Mouse (Mus musculus) cerebellum, adult 8-10 months (tissue): ENCODE measurements around the gene Endog.
"Not testable (repeated sequence)": the region's sequence is repeated elsewhere in the genome, so short reads cannot be mapped to it uniquely, and the experiment has no call there.

Experiments
- DNase-seq: peaks from one replicate; pipeline ENCODE4 v3.0.0; 2022

Gene Endog

DNA sequence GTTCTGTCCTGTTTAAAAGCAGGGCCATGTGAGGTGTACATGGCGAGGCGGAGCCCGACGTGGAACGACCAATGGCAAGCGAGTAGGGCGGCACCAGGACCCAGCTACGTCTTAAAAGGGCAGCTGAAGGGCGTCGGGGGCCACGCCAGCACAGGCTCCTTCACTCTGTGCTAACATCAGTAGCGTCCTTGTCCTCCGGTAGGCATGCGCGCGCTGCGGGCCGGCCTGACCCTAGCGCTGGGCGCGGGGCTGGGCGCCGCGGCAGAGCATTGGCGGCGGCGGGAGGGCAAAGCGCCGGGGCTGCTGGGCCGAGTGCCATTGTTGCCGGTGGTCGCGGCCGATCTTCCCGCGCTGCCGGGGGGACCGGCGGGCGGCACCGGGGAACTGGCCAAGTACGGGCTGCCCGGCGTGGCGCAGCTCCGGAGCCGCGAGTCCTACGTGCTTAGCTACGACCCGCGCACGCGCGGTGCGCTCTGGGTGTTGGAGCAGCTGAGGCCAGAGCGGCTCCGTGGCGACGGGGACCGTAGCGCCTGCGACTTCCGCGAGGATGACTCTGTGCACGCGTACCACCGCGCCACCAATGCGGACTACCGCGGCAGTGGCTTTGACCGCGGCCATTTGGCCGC lies at the start of gene Endog:
Gene Endog, plus strand, starts transcription at position 123 of the 626 bp plus-strand sequence.
- peak; percentile 92 for DNase-seq

DNA sequence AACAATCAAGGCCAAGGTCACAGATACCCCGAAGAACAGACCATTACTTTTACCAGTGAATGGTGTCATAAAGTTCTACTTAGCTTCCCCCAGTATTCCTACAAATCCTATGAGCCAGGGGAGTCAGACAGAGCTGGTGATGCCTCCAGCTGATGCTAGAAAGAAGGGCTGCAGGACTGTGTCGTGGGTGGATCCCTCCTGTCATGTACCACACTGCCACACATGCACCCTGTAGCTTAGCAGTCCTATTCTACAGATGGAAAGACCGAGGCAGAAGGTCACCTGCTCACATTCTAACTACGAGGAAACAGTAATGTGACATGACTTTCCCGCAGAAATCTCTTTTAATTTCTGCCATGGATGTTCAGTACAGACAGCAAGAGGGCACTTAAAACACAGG lies 48.5 kb upstream of the Endog start:
- DNase-seq, result no peak

DNA sequence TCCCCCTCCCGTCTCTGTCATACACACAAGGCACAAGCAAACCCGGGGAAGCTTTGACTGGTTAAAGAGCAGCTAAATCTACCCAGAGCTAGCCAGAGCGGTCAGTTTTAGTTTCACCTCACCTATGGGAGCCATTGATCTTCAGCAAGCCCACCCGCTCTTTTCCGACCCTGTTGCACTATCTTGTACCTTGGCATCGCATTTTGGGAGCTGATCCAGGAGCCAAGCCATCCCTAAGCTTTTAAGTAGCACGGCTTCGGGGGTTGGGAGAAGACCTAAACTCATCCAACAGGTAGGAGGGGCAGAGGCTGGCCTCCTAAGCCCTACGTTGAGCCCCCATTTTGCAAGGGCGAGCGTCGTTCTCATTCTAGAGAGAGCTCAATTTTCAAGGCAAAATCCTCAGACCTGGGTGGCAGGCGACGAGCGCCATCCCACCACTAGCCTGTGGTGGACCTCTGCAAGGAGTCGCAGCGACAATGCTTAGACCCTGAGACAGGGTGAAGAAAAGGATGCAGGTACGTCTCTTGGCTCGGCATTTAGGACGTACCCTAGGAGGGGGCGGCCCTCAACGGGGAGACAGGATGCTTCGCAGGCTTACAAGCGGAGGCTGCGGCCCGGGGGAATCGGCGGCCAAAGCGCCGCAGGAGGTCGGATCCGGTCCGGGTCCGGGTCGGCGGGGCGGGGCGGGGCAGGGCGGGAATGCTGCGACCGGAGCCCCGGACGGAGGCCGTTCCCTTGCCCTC lies 47.4 kb upstream of the Endog start:
- no peak for DNase-seq

DNA sequence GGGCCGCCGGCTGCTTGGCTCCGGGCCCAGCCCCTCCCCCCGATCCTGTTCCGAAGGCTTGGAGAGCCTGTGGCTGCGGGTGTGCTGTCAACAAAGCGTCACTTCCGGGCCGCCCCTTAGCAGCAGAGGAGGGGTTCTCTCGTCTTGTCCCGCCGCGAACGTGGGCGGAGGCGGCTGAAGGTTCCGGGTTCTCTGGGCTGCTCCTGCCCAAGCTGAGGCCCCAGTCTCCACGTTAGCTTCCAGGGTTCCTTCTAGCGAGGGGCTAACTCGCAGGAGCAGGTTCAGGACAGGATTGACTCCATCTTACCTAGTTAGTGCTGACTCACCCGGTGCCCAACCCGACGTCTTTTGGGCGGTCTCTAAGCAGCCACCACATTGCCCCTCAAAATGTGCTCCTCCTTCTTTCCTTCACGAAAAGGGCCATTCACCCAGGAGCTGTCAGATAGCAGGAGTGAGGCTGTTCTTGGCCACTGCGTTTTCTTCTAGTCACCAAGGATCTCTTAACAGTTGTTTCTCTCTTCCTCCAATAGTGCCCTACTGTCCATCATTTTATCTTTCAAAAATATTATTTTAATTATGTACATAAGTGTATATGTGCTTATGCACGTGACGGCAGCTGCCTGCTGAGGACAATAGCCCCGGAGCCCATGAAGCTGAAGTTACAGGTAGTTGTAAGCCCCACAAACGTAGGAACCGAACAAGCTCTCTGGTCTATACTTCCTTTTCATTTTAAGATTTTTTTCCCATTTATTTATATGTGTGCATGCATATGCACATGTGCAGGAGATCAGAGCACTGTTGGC lies 46.6 kb upstream of the Endog start, which contains the start of gene Zer1:
Gene Zer1, minus strand, starts transcription at position 114 of the 803 bp plus-strand sequence.
- peak; percentile 93 for DNase-seq

DNA sequence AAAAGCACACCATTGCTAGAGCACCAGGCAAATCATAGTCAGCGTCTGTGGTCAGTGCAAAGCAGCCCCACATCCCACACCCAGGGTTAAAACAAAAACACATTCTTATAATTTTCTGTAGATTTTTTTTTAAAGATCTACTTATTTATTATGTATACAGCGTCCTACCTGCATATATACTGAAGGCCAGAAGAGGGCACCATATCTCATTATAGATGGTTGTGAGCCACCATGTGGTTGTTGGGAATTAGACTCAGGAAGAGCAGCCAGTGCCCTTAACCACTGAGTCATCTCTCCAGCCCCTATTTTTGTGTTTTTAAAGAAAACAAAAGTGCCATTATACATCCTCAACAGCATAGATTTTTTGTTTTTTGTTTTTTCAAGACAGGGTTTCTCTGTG lies 42.5 kb upstream of the Endog start:
- DNase-seq, result no peak

DNA sequence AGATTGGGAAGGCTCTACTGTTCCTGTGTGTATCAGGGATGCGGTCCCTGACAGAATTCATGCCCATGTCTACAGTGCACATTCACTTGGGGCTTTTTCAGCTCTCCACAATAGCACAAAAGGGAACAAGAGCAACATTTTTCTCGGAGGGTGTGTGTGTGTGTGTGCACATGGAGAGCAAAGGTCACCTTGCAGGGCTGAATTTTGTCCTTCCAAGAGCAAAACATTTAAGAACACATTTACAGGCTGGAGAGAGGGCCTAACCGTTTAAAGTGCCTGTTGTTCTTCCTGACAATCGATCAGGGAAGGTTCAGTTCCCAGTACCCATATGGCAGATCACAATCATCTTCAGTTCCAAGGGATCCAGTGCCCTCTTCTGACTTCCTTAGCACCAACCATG lies 41.1 kb upstream of the Endog start:
- DNase-seq, result no peak

DNA sequence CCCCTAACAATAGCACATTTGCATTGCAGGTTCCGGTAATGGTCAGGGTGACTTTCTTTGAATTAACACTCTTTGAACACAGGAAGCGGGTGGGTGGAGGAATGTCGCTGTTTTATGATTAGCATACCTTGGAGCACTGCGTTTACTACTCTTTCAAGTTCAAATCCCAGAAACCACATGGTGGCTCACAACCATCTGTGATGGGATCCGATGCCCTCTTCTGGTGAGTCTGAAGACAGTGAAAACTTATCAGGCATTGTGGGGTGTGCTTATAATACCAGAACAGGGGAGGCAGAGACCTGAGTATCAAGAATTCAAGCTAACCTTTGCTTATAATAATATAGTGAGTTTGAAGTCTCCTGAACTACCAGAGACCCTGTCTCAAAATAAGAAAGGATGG lies 40.1 kb upstream of the Endog start:
- DNase-seq, result not testable (repeated sequence)

DNA sequence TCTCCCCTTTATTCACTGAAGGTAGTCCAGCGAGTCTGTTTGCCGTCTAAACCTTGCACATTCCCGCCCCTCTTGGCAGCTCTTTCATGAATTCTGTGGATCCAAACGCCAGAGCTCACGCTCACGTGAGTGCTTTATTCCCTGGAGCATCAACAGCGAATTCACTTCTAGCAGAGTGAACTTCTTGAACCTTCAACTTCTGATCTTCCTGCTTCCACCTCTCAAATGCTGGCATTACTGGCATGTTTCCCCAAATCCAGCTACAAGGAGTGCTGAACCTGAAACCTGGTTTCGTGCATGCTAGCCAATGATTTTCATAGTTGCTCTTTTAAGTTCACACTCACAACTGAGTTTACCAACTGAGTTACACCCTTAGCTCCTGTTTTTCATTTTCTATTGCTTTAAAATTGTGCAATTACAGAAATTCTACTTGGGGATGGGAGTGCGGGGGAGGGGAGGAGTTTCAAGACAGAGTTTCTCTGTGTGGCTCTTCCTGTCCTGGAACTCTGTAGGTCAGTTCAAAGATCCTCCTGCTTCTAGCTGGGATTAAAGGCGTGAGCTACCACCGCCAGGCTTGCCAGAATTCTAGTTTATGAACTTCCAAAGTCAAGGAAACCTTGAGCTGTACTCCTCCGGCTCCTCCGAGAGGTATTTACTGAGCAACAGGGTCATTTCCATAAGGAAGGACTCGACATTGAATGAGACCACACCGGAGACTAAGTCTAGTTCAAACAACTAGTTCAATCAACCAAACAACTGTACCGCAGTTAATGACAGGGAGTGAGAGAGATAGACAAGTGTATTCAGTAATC lies 38.3 kb upstream of the Endog start:
- DNase-seq, result no peak

DNA sequence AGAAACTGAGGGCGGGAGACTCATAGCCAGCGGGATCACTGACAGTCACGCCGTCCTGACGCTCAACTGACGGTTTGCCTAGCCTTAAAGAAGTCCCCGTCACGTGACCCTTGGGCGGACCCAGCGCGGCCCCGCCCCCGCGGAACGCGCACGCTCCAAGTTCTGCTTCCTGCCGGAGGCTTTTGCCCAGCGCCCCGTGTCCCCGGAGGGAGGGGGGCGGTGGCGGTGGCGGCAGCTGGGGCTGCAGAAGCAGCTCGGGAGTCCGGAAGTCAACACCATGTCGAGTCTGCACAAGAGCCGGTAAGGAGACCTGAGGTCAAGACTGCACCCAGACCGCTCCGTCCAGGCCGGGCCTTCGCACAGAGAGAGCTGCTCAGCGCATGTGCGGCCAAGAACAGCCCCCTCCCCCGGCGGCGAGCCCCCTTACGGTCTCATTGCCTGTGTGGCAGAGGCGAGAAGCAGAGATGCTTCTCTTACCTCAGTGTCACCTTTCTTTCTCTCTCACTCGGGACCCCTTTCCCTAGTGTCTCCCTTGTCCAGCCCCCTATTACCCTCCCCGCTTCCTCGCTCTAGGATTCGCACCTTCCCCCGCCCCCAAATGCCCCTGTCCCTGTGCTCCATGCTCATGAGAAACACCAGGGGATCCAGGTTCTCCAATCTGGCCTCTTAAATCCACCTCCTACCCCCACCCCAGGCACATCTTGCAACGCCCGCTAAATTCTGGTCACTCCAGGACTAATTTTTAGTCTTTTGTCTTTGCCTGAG lies 37.5 kb upstream of the Endog start, which contains the start of gene Tbc1d13:
Gene Tbc1d13, plus strand, starts transcription at position 134 of the 765 bp plus-strand sequence.
- peak; percentile 97 for DNase-seq

DNA sequence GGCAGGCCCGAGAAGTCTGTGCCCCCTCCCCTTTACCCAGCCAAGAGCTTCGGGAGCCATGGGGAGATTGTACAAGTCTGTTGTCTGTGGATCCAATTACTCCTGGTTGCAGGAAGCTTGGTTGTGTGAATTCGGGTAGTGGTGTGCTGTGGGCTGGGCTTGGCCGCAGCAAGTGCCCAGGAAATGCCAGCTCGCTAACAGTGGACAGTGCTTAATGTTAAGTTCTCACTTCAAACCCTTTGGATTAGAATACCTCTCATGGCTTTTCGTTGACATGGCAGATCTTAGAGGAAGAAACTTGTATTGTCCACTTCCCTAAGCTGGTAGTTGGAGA lies 36.9 kb upstream of the Endog start:
- DNase-seq, result no peak

DNA sequence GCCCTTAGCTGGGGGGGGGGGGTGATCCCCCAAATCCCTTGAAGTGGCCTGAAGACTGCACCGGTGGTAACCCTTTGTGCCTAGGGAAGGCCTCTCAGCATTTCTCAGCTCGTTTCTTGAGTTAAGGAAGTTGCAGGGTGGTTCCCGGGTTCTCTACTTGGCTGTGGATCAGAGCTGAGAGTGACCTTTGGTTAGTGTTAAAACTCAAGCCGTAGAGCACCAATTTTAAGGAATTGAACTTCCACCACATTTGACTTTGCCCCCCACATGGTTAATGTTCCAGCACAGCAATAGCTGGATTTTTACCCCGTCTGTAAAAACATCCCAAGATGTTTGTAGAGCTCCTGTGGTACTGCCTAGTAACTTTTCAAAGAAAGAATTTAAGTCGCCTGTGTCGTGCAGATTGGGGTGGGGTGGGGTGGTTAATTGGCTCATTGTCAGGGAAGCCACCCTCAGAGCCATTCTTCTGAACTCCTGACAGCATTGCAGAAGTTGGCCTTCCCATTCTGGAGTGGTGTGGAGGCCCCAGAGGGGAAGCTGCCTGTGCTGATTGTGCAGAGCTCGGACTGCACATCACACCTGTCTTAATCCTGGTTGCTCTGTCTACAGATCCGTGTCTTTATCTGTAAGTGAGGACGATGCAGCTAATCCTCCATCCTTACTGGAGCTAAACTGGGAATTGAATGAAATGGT lies 36.2 kb upstream of the Endog start:
- DNase-seq, result no peak

DNA sequence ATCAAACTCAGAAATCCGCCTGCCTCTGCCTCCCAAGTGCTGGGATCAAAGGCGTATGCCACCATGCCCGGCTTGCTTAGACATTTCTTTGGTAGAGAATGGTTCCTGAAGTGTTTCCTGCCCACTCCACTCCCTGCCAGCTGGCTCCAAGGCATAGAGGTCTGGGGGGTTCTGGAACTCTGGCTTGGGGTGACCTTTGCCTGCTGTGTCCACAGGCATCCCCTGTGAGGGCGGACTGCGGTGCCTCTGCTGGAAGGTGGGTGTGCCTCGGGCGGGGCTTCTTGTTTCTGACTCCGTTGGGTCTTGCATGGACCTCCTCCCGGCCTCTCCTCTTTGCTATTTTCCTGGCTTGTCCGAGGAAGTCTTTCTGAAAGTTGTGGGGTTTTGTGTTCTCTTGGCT lies 34.8 kb upstream of the Endog start:
- DNase-seq, result no peak

DNA sequence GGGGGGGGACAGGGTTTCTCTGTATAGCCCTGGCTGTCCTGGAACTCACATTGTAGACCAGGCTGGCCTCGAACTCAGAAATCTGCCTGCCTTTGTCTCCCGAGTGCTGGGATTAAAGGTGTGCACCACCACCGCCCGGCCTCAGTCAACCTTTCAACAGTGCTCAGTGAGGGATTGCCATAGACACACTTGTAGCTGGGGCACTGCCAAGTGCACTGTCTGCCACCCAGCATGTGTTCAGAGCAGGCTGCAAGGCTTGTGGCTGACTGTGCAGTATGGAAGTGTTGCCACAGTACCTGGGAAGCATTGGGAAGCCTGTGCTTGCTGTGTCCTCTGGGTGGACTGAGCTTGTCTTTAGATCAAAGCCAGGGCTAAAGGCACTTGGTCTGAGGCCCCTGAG lies 31.3 kb upstream of the Endog start:
- DNase-seq, result peak; percentile 63

DNA sequence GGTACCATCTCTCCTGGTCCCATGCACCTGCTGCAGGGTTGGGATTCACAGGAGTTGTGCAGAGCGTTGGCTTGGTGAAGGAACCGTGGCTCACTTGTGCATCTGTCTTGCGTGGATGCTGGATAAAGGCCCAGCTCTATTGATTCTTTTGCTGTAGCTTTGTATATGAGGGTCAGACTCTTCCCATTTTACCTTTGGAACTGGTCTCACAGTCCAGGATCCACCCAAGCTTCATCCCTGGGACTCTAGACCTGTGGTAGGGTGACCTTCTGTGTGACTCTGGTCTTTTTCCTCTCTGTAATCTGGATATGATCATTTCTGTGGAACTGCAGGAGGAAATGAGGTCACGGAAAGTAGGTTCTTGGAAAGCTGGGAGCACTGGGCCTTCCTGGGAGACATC lies 26.9 kb upstream of the Endog start:
- no peak for DNase-seq

DNA sequence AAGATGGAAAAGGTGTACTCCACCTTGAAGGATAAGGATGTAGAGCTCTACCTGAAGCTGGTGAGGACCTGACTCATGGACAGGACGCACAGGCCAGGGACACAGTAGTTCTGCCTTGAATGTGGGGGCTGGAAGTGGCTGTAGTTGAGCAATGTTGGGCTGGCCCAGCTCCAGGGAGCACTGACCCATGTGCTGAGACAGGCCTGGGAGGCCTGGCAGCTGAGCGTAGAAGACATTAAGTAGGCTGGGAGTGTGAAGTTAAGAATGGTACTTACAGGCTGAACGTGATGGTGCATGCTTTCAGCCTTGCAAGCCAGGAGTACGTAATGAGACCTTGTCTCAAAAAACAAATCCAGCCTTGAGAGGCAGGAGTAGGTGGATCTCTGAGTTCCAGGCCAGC lies 23.8 kb upstream of the Endog start:
- no peak for DNase-seq

DNA sequence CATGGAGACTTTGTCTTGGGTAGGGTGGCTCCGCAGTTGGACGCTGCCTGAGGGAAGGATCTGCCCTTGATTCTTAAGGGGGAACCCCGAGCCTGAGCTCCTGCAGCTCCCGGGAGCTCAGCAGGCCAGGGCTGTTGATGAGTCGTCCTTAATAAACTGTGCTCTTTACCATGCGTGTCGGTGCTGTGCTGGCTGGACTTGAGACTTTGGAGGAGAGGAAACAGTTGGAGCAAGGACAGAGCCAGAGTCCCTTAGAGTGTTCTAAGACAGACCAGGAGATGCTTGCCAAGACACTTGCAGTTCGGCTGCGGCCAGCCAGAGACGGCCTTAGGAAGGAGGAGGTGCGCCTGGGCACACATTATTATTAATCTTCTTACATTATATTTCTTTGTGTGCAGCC lies 19.5 kb upstream of the Endog start:
- no peak for DNase-seq

DNA sequence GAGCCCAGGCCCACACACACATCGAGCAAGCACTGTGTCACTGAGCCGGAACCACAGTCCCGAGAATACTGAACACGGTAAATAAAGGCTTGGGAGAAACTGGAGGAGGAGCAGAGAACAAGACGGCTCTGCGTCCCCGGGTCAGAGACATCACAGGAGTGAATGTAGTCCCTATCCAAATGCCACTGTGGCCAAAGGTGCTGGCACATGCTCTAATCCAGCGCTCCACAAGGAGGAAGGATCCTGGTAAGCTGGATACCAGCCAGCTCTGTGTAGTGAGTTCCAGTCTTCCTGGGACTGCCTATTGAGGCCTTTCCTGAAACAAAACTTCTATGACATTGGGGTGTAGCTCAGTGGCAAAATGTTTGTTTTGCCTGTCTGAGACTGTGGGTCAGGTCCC lies 18.7 kb upstream of the Endog start:
- no peak for DNase-seq

DNA sequence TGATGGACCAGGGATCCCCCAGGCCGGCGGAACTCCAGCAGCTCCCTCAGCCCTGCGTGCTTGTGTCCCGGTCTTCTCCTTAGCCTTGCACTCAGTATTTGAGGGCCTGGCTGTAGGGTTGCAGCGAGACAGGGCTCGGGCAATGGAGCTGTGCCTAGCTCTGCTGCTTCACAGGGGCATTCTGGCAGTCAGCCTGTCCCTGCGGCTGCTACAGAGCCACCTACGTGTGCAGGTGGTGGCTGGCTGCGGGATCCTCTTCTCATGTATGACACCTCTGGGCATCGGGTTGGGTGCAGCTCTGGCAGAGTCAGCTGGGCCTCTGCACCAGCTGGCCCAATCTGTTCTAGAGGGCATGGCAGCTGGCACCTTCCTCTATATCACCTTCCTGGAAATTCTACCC lies 11.4 kb upstream of the Endog start:
- DNase-seq, result not testable (repeated sequence)

DNA sequence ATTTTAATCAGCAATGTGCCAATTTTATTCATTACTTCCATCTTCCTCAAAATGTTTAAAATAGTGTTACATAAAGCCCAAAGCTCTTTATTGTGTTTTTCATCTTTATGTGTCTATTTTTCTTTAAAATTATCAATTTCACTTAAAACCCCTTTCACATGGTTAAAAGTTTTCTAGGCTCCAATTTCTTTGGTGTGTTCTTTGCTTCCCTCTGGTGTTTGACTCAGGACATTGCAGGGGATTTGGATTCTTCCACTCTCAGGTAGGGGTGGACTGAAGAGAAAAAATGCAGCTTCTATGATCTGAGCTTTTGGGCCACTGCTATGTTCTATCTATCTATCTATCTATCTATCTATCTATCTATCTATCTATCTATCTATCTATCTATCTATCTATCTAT lies 9.5 kb upstream of the Endog start:
- DNase-seq, result no peak

DNA sequence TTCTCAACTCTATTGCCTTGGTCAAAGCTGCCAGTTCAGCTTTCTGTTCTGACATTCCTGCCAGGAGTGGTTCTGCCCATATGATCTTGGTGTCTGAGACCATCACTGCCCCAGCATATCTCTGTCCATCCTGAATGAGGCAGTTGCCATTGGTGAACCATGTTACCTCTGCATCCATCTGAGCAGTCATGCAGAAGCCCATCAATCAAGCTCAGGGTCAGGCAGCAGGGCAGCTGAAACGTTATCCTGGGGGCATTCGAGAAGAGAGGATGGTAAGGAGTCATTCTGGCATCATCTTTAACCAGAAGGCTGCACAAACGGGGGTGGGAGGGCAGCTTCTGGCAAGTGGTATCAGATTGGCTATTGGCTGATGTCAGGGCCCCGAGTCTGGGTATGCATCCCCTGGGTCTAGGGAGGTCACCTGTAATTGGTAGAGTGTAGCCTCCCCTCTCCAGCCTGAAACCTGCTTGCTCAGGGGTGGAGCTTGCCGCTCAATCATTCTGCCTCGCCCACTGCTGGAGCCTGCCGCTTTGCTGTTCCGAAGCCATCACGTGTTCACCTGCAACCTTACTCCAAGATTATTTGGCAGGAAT lies 6.9 kb upstream of the Endog start:
- no peak for DNase-seq

DNA sequence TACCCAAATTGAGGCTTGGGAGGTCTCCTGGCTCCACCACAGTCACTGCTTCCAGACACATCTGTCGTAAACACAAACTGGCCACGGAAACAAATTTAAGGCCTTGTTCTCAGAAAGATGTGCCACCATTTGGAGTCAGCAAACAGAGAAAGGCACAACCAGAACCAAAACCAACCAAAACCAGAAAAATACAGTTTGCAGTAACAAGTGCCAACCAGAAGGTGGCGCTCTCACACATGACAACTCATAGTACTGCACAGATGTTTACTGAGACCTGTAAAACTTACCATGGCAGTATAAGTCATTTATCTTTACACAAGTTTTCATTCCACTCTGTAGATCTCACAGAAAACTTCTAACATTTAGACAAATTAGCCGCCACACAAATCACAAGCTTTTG lies 4.6 kb upstream of the Endog start:
- DNase-seq, result no peak
